Mouse (Mus musculus): ENCODE measurements at regions not wholly inside any gene's neighbourhood (a gene's known extent, or its start where the extent isn't known, plus 50 kb on each side); places are given as distances from the start of the nearest gene placed in this dataset.
A peak's percentile ranks its signal among the peaks of the same experiment; 100 is the strongest.

GRCm38 (mm10) chr12:56404833-56405232 lies 59.1 kb upstream of the Mbip start:
- Histone ChIP-seq H3K27me3 (ENCODE audit: insufficient read depth, low read length) (no peaks in the 10 kb centered on the region), H3K4me3 (ENCODE audit: low read depth, low read length) (no peak overlapping the region), H3K9me3 (ENCODE audit: low read length) (no peaks in the 10 kb centered on the region), H3K27ac (ENCODE audit: low read depth, low read length) (no peak overlapping the region), H3K36me3 (ENCODE audit: insufficient read depth, low read length) (no peaks in the 10 kb centered on the region), H3K9ac (replicated peaks; ENCODE audit: low read length, poor library complexity, severe bottlenecking) (no peak overlapping the region), H3K4me2 (ENCODE audit: low read depth, low read length, poor library complexity, severe bottlenecking) (no peak overlapping the region), H3K4me1 (ENCODE audit: insufficient read depth, low read length) (no peaks in the 10 kb centered on the region)
- no peak for ATAC-seq (ENCODE audit: low FRiP score)
- DNase-seq (ENCODE audit: low spot score), result peak; percentile 57
- TF ChIP-seq CTCF (IDR thresholded peaks at IDR 0.05), result peak; percentile 74
- 43% methylated on average over 4 of the region's 4 CpGs for WGBS

GRCm38 (mm10) chr12:56404262-56404661 lies 58.6 kb upstream of the Mbip start:
- 92% methylated on average over 2 of the region's 2 CpGs for WGBS
- Histone ChIP-seq H3K9me3 (ENCODE audit: low read length) (no peaks in the 10 kb centered on the region), H3K36me3 (ENCODE audit: insufficient read depth, low read length) (no peaks in the 10 kb centered on the region), H3K27ac (ENCODE audit: low read depth, low read length) (no peak overlapping the region), H3K4me1 (ENCODE audit: insufficient read depth, low read length) (no peaks in the 10 kb centered on the region), H3K4me2 (ENCODE audit: low read depth, low read length, poor library complexity, severe bottlenecking) (no peak overlapping the region), H3K27me3 (ENCODE audit: insufficient read depth, low read length) (no peaks in the 10 kb centered on the region), H3K4me3 (ENCODE audit: low read depth, low read length) (no peak overlapping the region), H3K9ac (replicated peaks; ENCODE audit: low read length, poor library complexity, severe bottlenecking) (no peak overlapping the region)
- DNase-seq (ENCODE audit: low spot score) (no peak), ATAC-seq (ENCODE audit: low FRiP score) (no peak)
- no peak for TF ChIP-seq CTCF (IDR thresholded peaks at IDR 0.05)

- TF ChIP-seq CTCF (IDR thresholded peaks at IDR 0.05), result no peak
- H3K4me1 ChIP-seq (ENCODE audit: insufficient read depth, low read length), result no peaks in the 10 kb centered on the region
- no peak overlapping the region for H3K9ac ChIP-seq (replicated peaks; ENCODE audit: low read length, poor library complexity, severe bottlenecking)
- no peak overlapping the region for H3K4me2 ChIP-seq (ENCODE audit: low read depth, low read length, poor library complexity, severe bottlenecking)
- no peak overlapping the region for H3K4me3 ChIP-seq (ENCODE audit: low read depth, low read length)
- H3K36me3 ChIP-seq (ENCODE audit: insufficient read depth, low read length), result no peaks in the 10 kb centered on the region
- WGBS, result 72% methylated on average over 6 of the region's 6 CpGs
- DNase-seq (ENCODE audit: low spot score) (no peak), ATAC-seq (ENCODE audit: low FRiP score) (no peak)
- no peaks in the 10 kb centered on the region for H3K9me3 ChIP-seq (ENCODE audit: low read length)
- H3K27ac ChIP-seq (ENCODE audit: low read depth, low read length), result no peak overlapping the region
- H3K27me3 ChIP-seq (ENCODE audit: insufficient read depth, low read length), result no peaks in the 10 kb centered on the region
These were observed 57.9 kb upstream of the Mbip start for GRCm38 (mm10) chr12:56403626-56404025.

GRCm38 (mm10) chr12:56402844-56403243 lies 57.1 kb upstream of the Mbip start:
- no peaks in the 10 kb centered on the region for H3K9me3 ChIP-seq (ENCODE audit: low read length)
- ATAC-seq (ENCODE audit: low FRiP score), result no peak
- no peak overlapping the region for H3K27ac ChIP-seq (ENCODE audit: low read depth, low read length)
- 30% methylated on average over 6 of the region's 6 CpGs for WGBS
- DNase-seq (ENCODE audit: low spot score), result peak; percentile 10
- H3K9ac ChIP-seq (replicated peaks; ENCODE audit: low read length, poor library complexity, severe bottlenecking), result no peak overlapping the region
- no peak for TF ChIP-seq CTCF (IDR thresholded peaks at IDR 0.05)
- no peaks in the 10 kb centered on the region for H3K4me1 ChIP-seq (ENCODE audit: insufficient read depth, low read length)
- no peaks in the 10 kb centered on the region for H3K36me3 ChIP-seq (ENCODE audit: insufficient read depth, low read length)
- H3K4me3 ChIP-seq (ENCODE audit: low read depth, low read length), result no peak overlapping the region
- H3K4me2 ChIP-seq (ENCODE audit: low read depth, low read length, poor library complexity, severe bottlenecking), result no peak overlapping the region
- no peaks in the 10 kb centered on the region for H3K27me3 ChIP-seq (ENCODE audit: insufficient read depth, low read length)

- DNase-seq (ENCODE audit: low spot score) (no peak), ATAC-seq (ENCODE audit: low FRiP score) (no peak)
- H3K36me3 ChIP-seq (ENCODE audit: insufficient read depth, low read length), result no peaks in the 10 kb centered on the region
- no peak overlapping the region for H3K4me3 ChIP-seq (ENCODE audit: low read depth, low read length)
- WGBS, result 47% methylated on average over 7 of the region's 7 CpGs
- H3K4me1 ChIP-seq (ENCODE audit: insufficient read depth, low read length), result no peaks in the 10 kb centered on the region
- H3K9ac ChIP-seq (replicated peaks; ENCODE audit: low read length, poor library complexity, severe bottlenecking), result no peak overlapping the region
- no peaks in the 10 kb centered on the region for H3K9me3 ChIP-seq (ENCODE audit: low read length)
- H3K27me3 ChIP-seq (ENCODE audit: insufficient read depth, low read length), result no peaks in the 10 kb centered on the region
- TF ChIP-seq CTCF (IDR thresholded peaks at IDR 0.05), result no peak
- no peak overlapping the region for H3K4me2 ChIP-seq (ENCODE audit: low read depth, low read length, poor library complexity, severe bottlenecking)
- no peak overlapping the region for H3K27ac ChIP-seq (ENCODE audit: low read depth, low read length)
These were observed 56.4 kb upstream of the Mbip start for GRCm38 (mm10) chr12:56402137-56402536.

All from midbrain, postnatal 0 days (tissue).